Mouse (Mus musculus) liver, postnatal 0 days (tissue): ENCODE results near the gene Cybrd1.

Experiments
- CTCF ChIP-seq: sonication (generic); IDR thresholded peaks from 2 replicates; pipeline ENCODE4 v1.5.1; 2016; ENCODE audit warnings: antibody characterized with exemption, low read depth
- EP300 ChIP-seq: IDR thresholded peaks from 2 replicates; pipeline ENCODE4 v1.6.1; 2016; ENCODE audit warnings: antibody characterized with exemption, low read depth, mild to moderate bottlenecking

GRCm38 (mm10) chr2:71167211-71167610 is 49.5 kb downstream of the Cybrd1 start:
- TF ChIP-seq CTCF (no peak), EP300 (no peak)
